Mouse (Mus musculus): Measurements from ENCODE around the gene Scnn1b. TPM values are rescaled to one million over a fixed set of nuclear protein-coding genes. Genes with fewer than 3 reads are reported as not detected.
A peak's percentile ranks its signal among the peaks of the same experiment; 100 is the strongest.

The Scnn1b gene
- polyA plus RNA-seq (2014; fragmentation: Nextera tagmentation; extraction: Ambion mirVana), result 20.5 and 24.9 TPM in 2 replicates

GRCm38 (mm10) chr7:121864858-121865585, at the start of gene Scnn1b:
Gene Scnn1b (plus strand): TSS chr7:121865038.
- H3K27me3 ChIP-seq (ENCODE audit: control insufficient read depth, insufficient read depth, low read length), result peaks cover 24% of the 10 kb centered on the region
- H3K9me3 ChIP-seq (ENCODE audit: control insufficient read depth, low read length), result no peaks in the 10 kb centered on the region
- peak; percentile 84; the same call in 1 of the 2 replicates for ATAC-seq (ENCODE audit: low FRiP score, low TSS enrichment)
- H3K27ac ChIP-seq (ENCODE audit: low read depth, low read length), result no peak within 1 kb of the TSS
- H3K4me2 ChIP-seq (replicated peaks; ENCODE audit: low read depth, low read length), result peak within 1 kb of the TSS; percentile 67
- no peaks in the 10 kb centered on the region for H3K36me3 ChIP-seq (ENCODE audit: control insufficient read depth, insufficient read depth, low read length)
- WGBS, result 2% methylated on average over 35 of the region's 42 CpGs
- H3K4me3 ChIP-seq (ENCODE audit: low read length), result peak within 1 kb of the TSS; percentile 38
- no peaks in the 10 kb centered on the region for H3K4me1 ChIP-seq (ENCODE audit: control insufficient read depth, insufficient read depth, low read length)
- peak within 1 kb of the TSS; percentile 35 for H3K9ac ChIP-seq (ENCODE audit: low read depth, low read length)

GRCm38 (mm10) chr7:121821632-121822031, 43.2 kb upstream of the Scnn1b start:
- Histone ChIP-seq H3K9me3 (ENCODE audit: control insufficient read depth, low read length) (no peaks in the 10 kb centered on the region), H3K9ac (ENCODE audit: low read depth, low read length) (no peak overlapping the region), H3K27me3 (ENCODE audit: control insufficient read depth, insufficient read depth, low read length) (no peaks in the 10 kb centered on the region), H3K36me3 (ENCODE audit: control insufficient read depth, insufficient read depth, low read length) (no peaks in the 10 kb centered on the region), H3K4me1 (ENCODE audit: control insufficient read depth, insufficient read depth, low read length) (no peaks in the 10 kb centered on the region), H3K27ac (ENCODE audit: low read depth, low read length) (no peak overlapping the region), H3K4me3 (ENCODE audit: low read length) (no peak overlapping the region), H3K4me2 (replicated peaks; ENCODE audit: low read depth, low read length) (no peak overlapping the region)
- ATAC-seq (ENCODE audit: low FRiP score, low TSS enrichment), result no peak
- 69% methylated on average over 6 of the region's 6 CpGs for WGBS

GRCm38 (mm10) chr7:121828481-121828880, 36.4 kb upstream of the Scnn1b start:
- WGBS, result 82% methylated on average over 1 of the region's 1 CpGs
- Histone ChIP-seq H3K4me2 (replicated peaks; ENCODE audit: low read depth, low read length) (no peak overlapping the region), H3K27me3 (ENCODE audit: control insufficient read depth, insufficient read depth, low read length) (no peaks in the 10 kb centered on the region), H3K27ac (ENCODE audit: low read depth, low read length) (no peak overlapping the region), H3K4me3 (ENCODE audit: low read length) (no peak overlapping the region), H3K9ac (ENCODE audit: low read depth, low read length) (no peak overlapping the region), H3K4me1 (ENCODE audit: control insufficient read depth, insufficient read depth, low read length) (no peaks in the 10 kb centered on the region), H3K9me3 (ENCODE audit: control insufficient read depth, low read length) (no peaks in the 10 kb centered on the region), H3K36me3 (ENCODE audit: control insufficient read depth, insufficient read depth, low read length) (no peaks in the 10 kb centered on the region)
- ATAC-seq (ENCODE audit: low FRiP score, low TSS enrichment), result no peak

DNA sequence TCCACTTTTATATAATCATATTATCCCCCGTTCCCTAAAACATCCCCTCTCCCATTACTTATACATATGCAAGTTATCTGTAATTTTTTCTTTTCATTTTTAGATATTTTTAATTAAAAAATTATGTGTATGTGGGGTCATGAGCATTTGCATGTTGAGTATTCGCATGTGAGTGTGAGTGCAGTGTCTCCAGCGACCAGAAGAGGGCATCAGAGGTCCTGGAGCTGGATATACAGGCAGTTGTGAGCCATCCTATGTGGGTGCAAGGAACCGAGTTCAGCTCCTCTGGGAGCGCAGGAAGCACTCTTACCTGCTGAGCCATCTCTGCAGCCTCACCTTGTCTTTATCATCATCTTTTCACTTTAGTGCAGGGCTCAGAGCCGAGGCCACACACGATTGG, 29.4 kb upstream of the Scnn1b start:
- no peak overlapping the region for H3K4me3 ChIP-seq (ENCODE audit: low read length)
- 87% methylated on average over 7 of the region's 7 CpGs for WGBS
- no peaks in the 10 kb centered on the region for H3K9me3 ChIP-seq (ENCODE audit: control insufficient read depth, low read length)
- no peaks in the 10 kb centered on the region for H3K36me3 ChIP-seq (ENCODE audit: control insufficient read depth, insufficient read depth, low read length)
- no peaks in the 10 kb centered on the region for H3K4me1 ChIP-seq (ENCODE audit: control insufficient read depth, insufficient read depth, low read length)
- H3K4me2 ChIP-seq (replicated peaks; ENCODE audit: low read depth, low read length), result no peak overlapping the region
- ATAC-seq (ENCODE audit: low FRiP score, low TSS enrichment), result no peak
- H3K9ac ChIP-seq (ENCODE audit: low read depth, low read length), result no peak overlapping the region
- H3K27me3 ChIP-seq (ENCODE audit: control insufficient read depth, insufficient read depth, low read length), result no peaks in the 10 kb centered on the region
- H3K27ac ChIP-seq (ENCODE audit: low read depth, low read length), result no peak overlapping the region

GRCm38 (mm10) chr7:121836827-121837226, 28.0 kb upstream of the Scnn1b start:
- Histone ChIP-seq H3K36me3 (ENCODE audit: control insufficient read depth, insufficient read depth, low read length) (no peaks in the 10 kb centered on the region), H3K9ac (ENCODE audit: low read depth, low read length) (no peak overlapping the region), H3K27ac (ENCODE audit: low read depth, low read length) (no peak overlapping the region), H3K4me1 (ENCODE audit: control insufficient read depth, insufficient read depth, low read length) (no peaks in the 10 kb centered on the region), H3K4me3 (ENCODE audit: low read length) (no peak overlapping the region), H3K4me2 (replicated peaks; ENCODE audit: low read depth, low read length) (no peak overlapping the region), H3K27me3 (ENCODE audit: control insufficient read depth, insufficient read depth, low read length) (no peaks in the 10 kb centered on the region), H3K9me3 (ENCODE audit: control insufficient read depth, low read length) (no peaks in the 10 kb centered on the region)
- WGBS, result 83% methylated on average over 7 of the region's 7 CpGs
- ATAC-seq (ENCODE audit: low FRiP score, low TSS enrichment), result no peak

DNA sequence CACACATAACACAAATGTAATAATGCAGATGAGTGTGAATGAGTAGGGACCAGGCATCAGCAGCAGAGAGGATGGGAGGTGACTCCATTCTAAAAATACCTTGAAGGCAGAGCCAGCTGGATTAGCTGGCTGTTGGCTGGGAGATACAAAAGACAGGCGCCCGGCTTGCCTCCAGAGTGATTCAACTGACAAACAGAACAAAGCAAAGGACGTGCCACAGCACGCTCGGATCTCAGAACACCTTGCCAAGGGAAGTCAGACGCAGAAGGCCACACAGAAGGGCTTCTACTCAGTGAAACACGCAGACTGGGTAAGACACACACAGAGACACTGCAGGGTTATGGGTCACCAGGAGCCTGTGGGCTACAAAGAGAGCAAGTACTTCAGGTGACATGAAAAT, 24.0 kb upstream of the Scnn1b start:
- no peaks in the 10 kb centered on the region for H3K27me3 ChIP-seq (ENCODE audit: control insufficient read depth, insufficient read depth, low read length)
- no peak overlapping the region for H3K9ac ChIP-seq (ENCODE audit: low read depth, low read length)
- no peaks in the 10 kb centered on the region for H3K36me3 ChIP-seq (ENCODE audit: control insufficient read depth, insufficient read depth, low read length)
- no peak overlapping the region for H3K27ac ChIP-seq (ENCODE audit: low read depth, low read length)
- H3K4me3 ChIP-seq (ENCODE audit: low read length), result no peak overlapping the region
- no peak for ATAC-seq (ENCODE audit: low FRiP score, low TSS enrichment)
- no peak overlapping the region for H3K4me2 ChIP-seq (replicated peaks; ENCODE audit: low read depth, low read length)
- WGBS, result 91% methylated on average over 7 of the region's 7 CpGs
- no peaks in the 10 kb centered on the region for H3K4me1 ChIP-seq (ENCODE audit: control insufficient read depth, insufficient read depth, low read length)
- no peaks in the 10 kb centered on the region for H3K9me3 ChIP-seq (ENCODE audit: control insufficient read depth, low read length)

DNA sequence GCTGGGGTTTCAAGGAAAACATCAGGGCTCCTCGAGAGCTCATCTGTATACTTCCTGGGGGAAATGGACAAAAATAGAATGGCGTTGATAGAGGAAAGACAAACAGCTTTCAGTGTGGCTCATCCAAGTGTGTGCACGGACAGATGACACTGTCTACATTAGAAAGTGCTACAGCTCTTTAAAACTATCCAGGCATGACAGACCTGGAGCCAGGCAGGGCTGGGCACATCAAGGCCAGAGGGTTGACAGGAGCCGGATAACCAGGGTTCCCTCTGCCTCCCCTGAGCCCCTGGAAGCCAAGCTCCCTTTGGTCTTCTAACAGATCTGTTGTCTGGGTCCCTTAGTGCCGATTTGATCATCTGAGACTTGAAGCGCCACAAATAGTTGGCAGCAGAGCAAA, 22.6 kb upstream of the Scnn1b start:
- Histone ChIP-seq H3K4me1 (ENCODE audit: control insufficient read depth, insufficient read depth, low read length) (no peaks in the 10 kb centered on the region), H3K9me3 (ENCODE audit: control insufficient read depth, low read length) (no peaks in the 10 kb centered on the region), H3K27ac (ENCODE audit: low read depth, low read length) (no peak overlapping the region), H3K4me3 (ENCODE audit: low read length) (no peak overlapping the region), H3K4me2 (replicated peaks; ENCODE audit: low read depth, low read length) (no peak overlapping the region), H3K9ac (ENCODE audit: low read depth, low read length) (no peak overlapping the region), H3K36me3 (ENCODE audit: control insufficient read depth, insufficient read depth, low read length) (no peaks in the 10 kb centered on the region), H3K27me3 (ENCODE audit: control insufficient read depth, insufficient read depth, low read length) (no peaks in the 10 kb centered on the region)
- WGBS, result 49% methylated on average over 6 of the region's 6 CpGs
- ATAC-seq (ENCODE audit: low FRiP score, low TSS enrichment), result peak; percentile 64; the same call in 1 of the 2 replicates

- WGBS, result 79% methylated on average over 6 of the region's 6 CpGs
- Histone ChIP-seq H3K36me3 (ENCODE audit: control insufficient read depth, insufficient read depth, low read length) (no peaks in the 10 kb centered on the region), H3K4me3 (ENCODE audit: low read length) (no peak overlapping the region), H3K4me1 (ENCODE audit: control insufficient read depth, insufficient read depth, low read length) (no peaks in the 10 kb centered on the region), H3K9me3 (ENCODE audit: control insufficient read depth, low read length) (no peaks in the 10 kb centered on the region), H3K4me2 (replicated peaks; ENCODE audit: low read depth, low read length) (no peak overlapping the region), H3K27ac (ENCODE audit: low read depth, low read length) (no peak overlapping the region), H3K9ac (ENCODE audit: low read depth, low read length) (no peak overlapping the region), H3K27me3 (ENCODE audit: control insufficient read depth, insufficient read depth, low read length) (no peaks in the 10 kb centered on the region)
- no peak for ATAC-seq (ENCODE audit: low FRiP score, low TSS enrichment)
These were observed 18.9 kb upstream of the Scnn1b start for GRCm38 (mm10) chr7:121845964-121846363.

DNA sequence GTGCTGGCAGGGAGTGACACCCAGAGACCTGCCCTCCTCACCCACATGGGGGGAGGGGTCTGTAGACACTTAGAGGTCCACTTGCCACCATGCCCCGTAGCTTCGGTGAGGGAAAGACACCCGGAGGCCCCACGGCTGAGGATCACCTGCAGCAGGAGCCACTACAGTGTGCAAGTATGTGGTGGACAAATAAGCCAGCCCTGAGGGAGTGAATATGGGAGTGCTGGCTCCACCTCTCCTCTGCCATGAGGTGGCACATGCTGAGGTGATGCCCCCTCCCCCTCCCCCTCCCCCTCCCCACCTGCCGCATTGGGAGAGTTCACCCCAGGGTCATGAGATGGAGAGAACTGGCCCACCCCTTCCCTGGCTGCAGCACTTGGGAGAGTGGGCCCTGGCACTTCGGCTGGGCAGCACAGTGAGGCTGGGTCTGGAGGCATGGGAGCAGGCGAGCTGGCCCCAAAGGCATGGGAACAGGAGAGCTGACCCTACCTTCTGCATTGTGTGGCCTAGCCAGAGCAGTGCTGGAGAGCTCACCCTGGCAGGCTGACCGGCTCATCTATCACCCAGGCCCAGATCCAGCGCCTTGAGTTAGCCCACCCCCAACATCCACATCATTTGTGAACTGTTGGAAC, 16.2 kb upstream of the Scnn1b start:
- ATAC-seq (ENCODE audit: low FRiP score, low TSS enrichment), result peak; percentile 39; the same call in 1 of the 2 replicates
- WGBS, result 82% methylated on average over 8 of the region's 9 CpGs
- Histone ChIP-seq H3K27me3 (ENCODE audit: control insufficient read depth, insufficient read depth, low read length) (no peaks in the 10 kb centered on the region), H3K4me3 (ENCODE audit: low read length) (no peak overlapping the region), H3K4me2 (replicated peaks; ENCODE audit: low read depth, low read length) (no peak overlapping the region), H3K36me3 (ENCODE audit: control insufficient read depth, insufficient read depth, low read length) (no peaks in the 10 kb centered on the region), H3K9me3 (ENCODE audit: control insufficient read depth, low read length) (no peaks in the 10 kb centered on the region), H3K4me1 (ENCODE audit: control insufficient read depth, insufficient read depth, low read length) (no peaks in the 10 kb centered on the region), H3K9ac (ENCODE audit: low read depth, low read length) (no peak overlapping the region), H3K27ac (ENCODE audit: low read depth, low read length) (no peak overlapping the region)

Data from kidney, embryonic 14.5 days (tissue).